Mouse (Mus musculus) brain, adult 2 months (tissue): ENCODE data around the gene Gm2030.
"Not testable (repeated sequence)": the region's sequence is repeated elsewhere in the genome, so short reads cannot be mapped to it uniquely, and the experiment has no call there.

Source experiments
- DNase-seq: peaks from one replicate; pipeline ENCODE4 v3.0.0; 2011; ENCODE audit warnings: low read depth, low spot score

The Gm2030 gene

DNA sequence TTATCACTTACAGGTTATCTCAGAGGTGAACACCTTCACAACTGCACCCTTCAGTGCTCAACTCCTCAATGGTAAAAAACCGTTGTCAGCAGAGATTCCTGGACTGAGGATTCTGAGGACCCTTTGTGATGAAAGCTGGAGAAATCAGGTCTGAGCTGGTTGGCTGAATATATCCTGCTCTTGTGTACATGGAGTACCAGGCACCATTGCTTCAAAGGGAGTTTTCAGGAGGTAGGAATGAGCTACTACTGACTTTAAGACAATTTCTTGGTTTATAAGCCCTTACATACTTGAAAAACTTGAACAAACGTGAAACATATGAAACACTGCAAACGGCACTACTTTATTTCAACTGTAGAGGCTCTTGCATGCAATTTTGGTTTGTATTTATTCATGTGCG, at the start of gene Gm2030:
Gm2030 (minus strand) TSS at position 101 of the 400 bp plus-strand sequence.
- not testable (repeated sequence) for DNase-seq
